Mouse (Mus musculus) liver, embryonic 12.5 days (tissue): ENCODE results near the gene Acsbg2. TPM values are rescaled to one million over a fixed set of nuclear protein-coding genes. Genes with fewer than 3 reads are reported as not detected.
"Not testable (repeated sequence)": the region's sequence is repeated elsewhere in the genome, so short reads cannot be mapped to it uniquely, and the experiment has no call there.

Experiments used
- ATAC-seq: fragments of 200-750 bp; cut with Nextera tagmentation; 2 replicates; pipeline ENCODE4 v1.8.0; 2017; ENCODE audit warnings: moderate number of reproducible peaks, mild to moderate bottlenecking, moderate library complexity
- H3K27ac ChIP-seq: fragments of 300-500 bp; sonication (generic); 2 replicates; pipeline ENCODE4 v1.5.1; 2016; ENCODE audit warnings: mild to moderate bottlenecking
- H3K27me3 ChIP-seq: fragments of 300-500 bp; sonication (generic); replicated peaks from 2 replicates; pipeline ENCODE4 v1.6.1; 2016; ENCODE audit warnings: mild to moderate bottlenecking, moderate library complexity
- H3K36me3 ChIP-seq: fragments of 300-500 bp; sonication (generic); 2 replicates; pipeline ENCODE4 v1.6.1; 2016; ENCODE audit warnings: mild to moderate bottlenecking, moderate library complexity
- H3K4me1 ChIP-seq: fragments of 300-500 bp; sonication (generic); 2 replicates; pipeline ENCODE4 v1.6.1; 2016
- H3K4me2 ChIP-seq: fragments of 300-500 bp; sonication (generic); 2 replicates; pipeline ENCODE4 v1.6.1; 2016; ENCODE audit warnings: mild to moderate bottlenecking, moderate library complexity
- H3K4me3 ChIP-seq: fragments of 300-500 bp; sonication (generic); 2 replicates; pipeline ENCODE4 v1.5.1; 2016; ENCODE audit warnings: mild to moderate bottlenecking, moderate library complexity
- H3K9ac ChIP-seq: fragments of 300-500 bp; sonication (generic); 2 replicates; pipeline ENCODE4 v1.6.1; 2016; ENCODE audit warnings: mild to moderate bottlenecking, moderate library complexity
- H3K9me3 ChIP-seq: fragments of 300-500 bp; sonication (generic); replicated peaks from 2 replicates; pipeline ENCODE4 v1.6.1; 2016; ENCODE audit warnings: mild to moderate bottlenecking, moderate library complexity
- WGBS: fragments of 180-500 bp; shearing (Covaris S2); methylation state at CpG from one replicate; pipeline ENCODE4 v1.1.7; 2016; ENCODE audit not compliant: insufficient replicate concordance; 5-methylcytosine and 5-hydroxymethylcytosine counted together
- polyA plus RNA-seq: library from polyadenylated mRNA; unstranded; fragments of >200 nt; fragmentation: Nextera tagmentation; extraction: Ambion mirVana; gene quantifications from 2 replicates; pipeline ENCODE4 v1.2.1, GENCODE M21; 2016

Acsbg2 gene
- polyA plus RNA-seq: not detected in 2 replicates

DNA sequence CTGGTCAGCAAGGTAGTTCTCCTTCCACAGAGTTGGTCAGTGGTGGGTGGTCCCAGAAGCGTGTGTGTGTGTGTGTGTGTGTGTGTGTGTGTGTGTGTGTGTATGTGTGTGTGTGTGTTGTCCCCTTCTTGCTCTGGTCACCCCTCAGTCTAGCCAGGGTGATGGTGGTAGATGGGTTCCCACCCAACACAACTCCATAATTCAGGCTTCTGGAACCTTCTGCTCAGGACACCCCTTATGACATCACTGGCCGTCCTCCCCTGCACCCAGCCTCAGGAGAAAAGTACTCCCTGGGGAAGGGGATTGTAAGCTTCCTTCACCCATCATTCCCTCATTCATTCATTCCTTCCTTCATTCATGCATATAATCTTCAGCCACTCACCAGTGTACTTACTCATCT is at the start of gene Acsbg2:
Gene Acsbg2 (minus strand): TSS at position 211 of the 400 bp plus-strand sequence.
- 68% methylated on average over 2 of the region's 2 CpGs for WGBS
- no peak within 1 kb of the TSS for H3K9ac ChIP-seq
- H3K4me2 ChIP-seq: no peak within 1 kb of the TSS
- H3K9me3 ChIP-seq: no peaks in the 10 kb centered on the region
- peaks cover 21% of the 10 kb centered on the region; the same call in 1 of the 2 replicates for H3K27me3 ChIP-seq
- no peak for ATAC-seq
- H3K4me3 ChIP-seq: no peak within 1 kb of the TSS
- no peak within 1 kb of the TSS for H3K27ac ChIP-seq
- no peaks in the 10 kb centered on the region for H3K36me3 ChIP-seq
- peaks cover 9% of the 10 kb centered on the region for H3K4me1 ChIP-seq

DNA sequence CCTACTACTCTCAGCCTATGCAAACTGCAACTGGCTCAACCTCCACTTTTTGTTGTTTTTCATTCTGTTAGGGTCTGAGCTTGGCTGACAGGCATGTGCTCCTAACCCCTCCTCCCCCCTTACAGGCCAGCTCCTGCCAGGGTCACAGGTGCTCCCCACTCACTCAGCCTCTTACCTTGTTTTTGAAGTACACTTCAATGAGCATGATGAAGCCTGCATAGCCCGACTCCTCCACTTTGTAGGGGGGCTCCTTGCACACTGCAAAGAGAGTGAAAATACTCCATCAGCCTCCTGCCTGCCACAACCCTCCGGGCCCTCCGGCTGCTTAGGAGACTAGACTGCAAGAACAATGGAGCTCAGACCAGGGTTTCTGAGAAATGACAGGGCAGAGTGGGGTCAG is 45.5 kb upstream of the Acsbg2 start:
- Histone ChIP-seq H3K9me3 (no peaks in the 10 kb centered on the region), H3K27ac (no peak overlapping the region), H3K36me3 (peaks cover 92% of the 10 kb centered on the region), H3K4me2 (no peak overlapping the region), H3K4me1 (no peaks in the 10 kb centered on the region), H3K9ac (no peak overlapping the region), H3K27me3 (no peaks in the 10 kb centered on the region), H3K4me3 (no peak overlapping the region)
- 82% methylated on average over 3 of the region's 3 CpGs for WGBS
- no peak for ATAC-seq

DNA sequence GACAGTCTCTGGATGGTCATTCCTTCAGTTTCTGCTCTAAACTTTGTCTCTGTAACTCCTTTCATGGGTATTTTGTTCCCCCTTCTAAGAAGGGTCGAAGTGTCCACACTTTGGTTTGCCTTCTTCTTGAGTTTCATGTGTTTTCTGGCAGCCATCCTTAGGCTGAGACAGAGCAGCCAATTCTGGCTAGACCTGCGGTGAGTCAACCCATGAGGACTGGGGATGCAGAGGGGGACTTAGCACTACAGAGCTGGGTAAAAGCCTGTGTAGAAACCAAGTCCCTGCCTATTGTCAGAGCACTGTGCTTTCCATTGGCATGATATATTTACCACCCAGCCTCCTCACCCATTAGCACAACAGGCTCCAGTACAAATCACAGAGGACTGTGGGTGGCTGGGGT is 42.9 kb upstream of the Acsbg2 start:
- WGBS: 87% methylated on average over 2 of the region's 2 CpGs
- ATAC-seq: no peak
- Histone ChIP-seq H3K4me3 (no peak overlapping the region), H3K4me2 (no peak overlapping the region), H3K4me1 (peaks cover 14% of the 10 kb centered on the region), H3K27ac (no peak overlapping the region), H3K9me3 (no peaks in the 10 kb centered on the region), H3K36me3 (peaks cover 88% of the 10 kb centered on the region), H3K9ac (no peak overlapping the region), H3K27me3 (no peaks in the 10 kb centered on the region)

DNA sequence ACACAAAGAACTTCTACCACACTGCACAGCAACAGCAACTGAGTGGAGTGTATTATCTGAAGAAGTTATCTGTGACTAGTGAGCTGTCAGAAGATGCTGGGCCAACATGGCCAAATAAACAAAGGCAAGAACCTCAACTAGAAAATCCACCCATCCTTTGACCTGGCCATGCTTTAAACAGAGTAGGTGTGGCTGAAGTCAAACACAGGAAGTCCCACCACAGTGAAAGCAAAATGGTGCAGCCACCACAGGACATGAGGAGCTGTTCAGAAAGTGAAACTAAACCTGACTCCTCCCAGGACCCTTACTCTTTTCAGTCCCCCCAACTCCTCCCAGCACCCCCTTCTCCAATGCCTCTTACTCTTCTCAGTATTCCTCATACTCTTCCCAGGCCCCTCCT is 39.2 kb upstream of the Acsbg2 start:
- no peak overlapping the region for H3K9ac ChIP-seq
- H3K27ac ChIP-seq: no peak overlapping the region
- no peak overlapping the region for H3K4me3 ChIP-seq
- peaks cover 15% of the 10 kb centered on the region for H3K4me1 ChIP-seq
- no peaks in the 10 kb centered on the region for H3K9me3 ChIP-seq
- ATAC-seq: no peak
- H3K4me2 ChIP-seq: no peak overlapping the region
- H3K36me3 ChIP-seq: peaks cover 88% of the 10 kb centered on the region
- H3K27me3 ChIP-seq: no peaks in the 10 kb centered on the region

DNA sequence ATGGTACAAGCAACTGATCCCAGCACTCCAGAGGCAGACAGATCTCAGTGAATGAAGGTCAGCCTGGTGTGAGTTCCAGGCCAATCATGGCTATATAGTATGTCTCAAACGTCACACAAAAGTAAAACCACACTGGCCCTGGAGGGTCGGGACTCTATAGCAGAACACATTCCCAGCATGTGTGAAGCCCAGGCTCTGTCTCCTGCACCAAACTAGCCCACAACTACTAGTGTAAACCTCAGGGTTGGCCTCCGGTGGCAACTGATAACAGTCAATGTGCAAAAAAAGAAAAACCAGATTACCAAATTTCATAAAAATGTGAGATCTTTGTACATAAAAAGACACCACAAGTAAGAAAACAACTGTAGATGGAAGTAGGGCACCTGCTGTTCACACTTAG is 38.8 kb upstream of the Acsbg2 start:
- 45% methylated on average over 3 of the region's 3 CpGs for WGBS
- no peak for ATAC-seq
- H3K36me3 ChIP-seq: peaks cover 88% of the 10 kb centered on the region

DNA sequence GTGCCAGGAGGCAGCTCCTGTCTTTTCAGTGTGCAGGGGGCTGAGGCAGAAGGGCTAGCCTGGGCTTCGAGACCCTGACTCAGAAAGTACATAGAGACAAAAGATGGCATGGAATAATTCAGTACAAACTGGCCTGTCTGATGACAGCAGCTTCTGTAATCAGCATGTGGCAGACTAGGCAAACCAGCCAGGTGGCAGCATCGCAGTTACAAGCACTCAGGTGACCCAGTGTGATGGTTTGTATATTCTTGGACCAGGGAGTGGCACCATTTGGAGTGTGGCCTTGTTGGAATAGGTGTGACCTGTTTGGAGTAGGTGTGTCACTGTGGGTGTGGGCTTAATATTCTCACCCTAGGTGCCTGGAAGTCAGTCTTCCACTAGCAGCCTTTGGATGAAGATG is 35.5 kb upstream of the Acsbg2 start:
- Histone ChIP-seq H3K4me1 (peaks cover 43% of the 10 kb centered on the region), H3K36me3 (peaks cover 86% of the 10 kb centered on the region)
- not testable (repeated sequence) for H3K27me3 ChIP-seq, H3K4me3 ChIP-seq, H3K4me2 ChIP-seq, H3K9ac ChIP-seq, H3K9me3 ChIP-seq, ATAC-seq, H3K27ac ChIP-seq
- WGBS: 76% methylated on average over 2 of the region's 2 CpGs

More for the DNA sequence above, 38.8 kb upstream of the Acsbg2 start:
- H3K27me3 ChIP-seq: no peaks in the 10 kb centered on the region
- H3K4me1 ChIP-seq: peaks cover 19% of the 10 kb centered on the region
- H3K4me2 ChIP-seq: no peak overlapping the region
- no peak overlapping the region for H3K9ac ChIP-seq
- H3K9me3 ChIP-seq: no peaks in the 10 kb centered on the region
- no peak overlapping the region for H3K4me3 ChIP-seq
- H3K27ac ChIP-seq: no peak overlapping the region

DNA sequence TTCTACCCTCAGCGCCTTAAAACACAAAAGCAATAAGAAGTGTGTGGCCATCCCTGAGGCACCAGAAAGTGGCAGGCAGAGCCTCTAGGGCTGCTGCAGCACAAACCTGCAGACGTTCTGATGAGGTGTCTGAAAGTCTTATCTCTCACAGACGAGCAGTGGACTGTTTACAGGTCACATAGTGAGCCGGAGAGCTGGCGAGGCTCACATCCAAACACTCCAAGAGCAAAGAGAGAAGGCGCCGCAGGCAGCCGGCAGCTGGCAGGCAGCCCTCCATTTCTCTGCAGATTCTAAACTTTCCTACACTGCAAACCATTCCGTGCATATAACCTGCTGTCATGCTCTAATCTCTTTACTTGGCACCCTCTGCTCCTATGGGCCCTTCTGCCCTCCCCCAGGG is 33.6 kb upstream of the Acsbg2 start:
- Histone ChIP-seq H3K36me3 (peaks cover 90% of the 10 kb centered on the region), H3K9ac (no peak overlapping the region), H3K4me1 (peaks cover 30% of the 10 kb centered on the region), H3K4me2 (no peak overlapping the region), H3K9me3 (no peaks in the 10 kb centered on the region), H3K27ac (no peak overlapping the region), H3K27me3 (no peaks in the 10 kb centered on the region), H3K4me3 (no peak overlapping the region)
- ATAC-seq: no peak
- 53% methylated on average over 9 of the region's 9 CpGs for WGBS

DNA sequence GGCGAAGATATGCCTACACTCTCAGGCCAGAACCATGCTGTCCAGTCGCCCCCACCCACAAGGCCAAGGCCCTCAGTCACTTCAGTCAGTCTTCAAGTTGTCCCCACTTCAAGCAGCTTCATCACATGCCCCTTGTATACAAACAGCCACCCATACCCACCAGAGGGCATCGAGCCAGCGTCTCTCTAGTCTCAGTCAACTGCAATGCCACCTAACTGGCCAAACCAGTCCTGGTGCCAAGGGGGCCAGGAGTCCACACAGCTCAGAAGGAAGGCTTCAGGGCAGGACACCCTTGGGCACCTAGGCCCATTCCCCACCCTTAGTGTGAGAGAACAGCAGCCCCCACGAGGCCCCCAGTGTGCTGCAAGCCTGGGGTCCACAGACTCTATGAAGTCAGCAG is 32.8 kb upstream of the Acsbg2 start:
- Histone ChIP-seq H3K9me3 (no peaks in the 10 kb centered on the region), H3K4me3 (no peak overlapping the region), H3K27ac (no peak overlapping the region), H3K9ac (no peak overlapping the region), H3K27me3 (no peaks in the 10 kb centered on the region), H3K4me1 (peaks cover 29% of the 10 kb centered on the region), H3K4me2 (no peak overlapping the region), H3K36me3 (peaks cover 92% of the 10 kb centered on the region)
- no peak for ATAC-seq
- WGBS: 74% methylated on average over 5 of the region's 5 CpGs

DNA sequence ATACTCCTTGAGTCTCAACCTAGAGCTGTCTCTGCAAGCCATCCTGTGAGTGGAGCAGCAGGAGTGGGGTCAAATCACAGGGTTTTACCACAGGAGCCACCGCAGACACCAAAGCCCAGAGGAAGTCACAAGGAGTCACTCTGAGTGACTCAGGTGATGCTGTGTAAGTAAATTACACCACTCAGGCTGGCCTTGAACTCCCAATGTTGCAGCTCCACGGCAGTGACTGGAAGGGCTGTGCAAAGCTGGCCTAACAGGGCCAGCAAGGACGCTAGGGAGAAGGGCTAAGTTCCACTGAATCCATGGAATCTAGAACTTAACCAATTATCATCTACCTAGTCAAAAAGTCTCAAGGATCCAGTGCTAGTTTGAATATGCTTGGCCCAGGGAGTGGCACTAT is 31.9 kb upstream of the Acsbg2 start:
- Histone ChIP-seq H3K27me3 (no peaks in the 10 kb centered on the region), H3K36me3 (peaks cover 92% of the 10 kb centered on the region), H3K4me2 (no peak overlapping the region), H3K9ac (no peak overlapping the region), H3K27ac (no peak overlapping the region), H3K4me1 (peaks cover 29% of the 10 kb centered on the region), H3K4me3 (no peak overlapping the region), H3K9me3 (no peaks in the 10 kb centered on the region)
- no peak for ATAC-seq
- 79% methylated on average over 3 of the region's 3 CpGs for WGBS

DNA sequence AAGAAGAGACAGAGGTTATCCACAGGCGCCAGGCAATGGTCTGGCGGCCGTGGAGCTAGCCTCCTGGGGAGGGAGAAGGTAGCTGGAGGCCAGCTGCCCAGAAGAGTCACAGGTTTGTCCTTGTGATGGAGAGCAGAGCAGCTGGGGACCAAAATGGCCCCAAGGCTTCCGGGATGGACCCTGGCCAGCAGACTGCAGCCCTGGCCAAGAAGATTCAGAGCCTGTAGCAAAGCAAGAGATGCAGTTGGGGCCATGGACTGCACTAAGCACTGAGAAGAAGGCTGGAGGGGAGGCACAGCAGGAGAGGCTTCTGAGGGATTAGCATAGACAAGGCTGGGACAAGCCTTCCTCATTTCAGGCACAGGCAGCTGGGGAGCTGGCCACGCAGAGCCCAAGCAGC is 28.5 kb upstream of the Acsbg2 start:
- Histone ChIP-seq H3K9ac (no peak overlapping the region), H3K4me2 (no peak overlapping the region), H3K27me3 (no peaks in the 10 kb centered on the region), H3K27ac (no peak overlapping the region), H3K36me3 (peaks cover 93% of the 10 kb centered on the region), H3K9me3 (no peaks in the 10 kb centered on the region), H3K4me3 (no peak overlapping the region), H3K4me1 (peaks cover 20% of the 10 kb centered on the region)
- WGBS: 81% methylated on average over 5 of the region's 5 CpGs
- ATAC-seq: no peak

DNA sequence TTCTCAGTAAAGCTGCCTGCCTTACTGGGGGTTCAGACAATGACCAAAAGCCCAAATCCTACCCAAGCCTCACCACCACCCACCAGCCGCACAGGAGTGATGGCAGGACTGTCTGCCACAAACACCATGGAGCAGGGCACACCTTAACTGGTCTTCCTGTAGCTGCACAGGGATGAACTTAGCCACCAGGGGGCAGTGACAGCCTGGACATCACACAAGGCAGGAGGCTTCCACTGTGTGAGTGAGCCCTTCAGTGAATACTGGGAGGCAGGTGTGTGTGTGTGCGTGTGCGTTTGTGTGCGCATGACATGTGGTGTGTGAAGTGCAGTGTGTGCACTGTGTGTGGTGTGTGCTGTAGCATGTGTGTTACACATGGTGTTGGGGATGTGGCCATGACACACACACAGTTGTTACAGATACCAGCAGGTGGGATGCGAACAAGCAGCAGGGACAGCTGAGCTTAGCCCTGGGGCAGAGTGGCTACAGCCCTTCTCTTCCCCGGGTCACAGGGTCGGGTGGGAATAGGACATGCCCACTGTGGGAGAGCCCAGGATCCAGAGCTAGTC is 23.5 kb upstream of the Acsbg2 start:
- Histone ChIP-seq H3K27ac (no peak overlapping the region), H3K9me3 (no peaks in the 10 kb centered on the region), H3K4me2 (no peak overlapping the region), H3K9ac (no peak overlapping the region), H3K27me3 (no peaks in the 10 kb centered on the region), H3K36me3 (peaks cover 100% of the 10 kb centered on the region), H3K4me3 (no peak overlapping the region), H3K4me1 (no peaks in the 10 kb centered on the region)
- WGBS: 80% methylated on average over 7 of the region's 7 CpGs
- peak; percentile 72 for ATAC-seq

DNA sequence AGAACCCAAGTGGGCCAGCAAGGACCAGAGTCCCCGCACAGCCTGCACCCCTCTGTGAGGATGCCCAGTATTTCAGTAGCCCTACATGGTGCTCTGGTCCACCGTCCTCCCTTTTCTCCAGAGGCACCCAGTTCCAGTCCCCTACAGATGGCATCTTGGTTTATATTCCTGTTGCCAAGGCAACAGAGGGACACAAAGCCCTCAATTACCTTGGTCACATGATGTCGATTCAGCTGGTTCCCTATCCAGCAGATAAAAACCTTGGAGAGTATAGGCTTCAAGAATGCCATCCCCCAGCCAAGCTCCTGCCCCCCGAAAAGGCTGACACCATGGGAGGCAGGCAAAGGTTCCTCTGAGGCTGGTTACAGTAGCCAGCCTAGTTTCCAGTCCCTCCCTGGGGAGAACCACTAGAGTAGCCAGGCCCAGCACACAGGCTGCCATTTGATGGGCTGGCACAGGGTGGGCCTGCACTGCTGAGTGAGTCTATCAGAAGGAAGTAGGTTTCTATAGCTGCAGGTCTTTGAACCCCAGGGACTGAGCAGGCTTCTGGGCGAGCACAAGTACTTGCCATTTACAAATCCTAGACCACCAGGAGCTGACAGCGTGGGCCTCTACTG is 22.4 kb upstream of the Acsbg2 start:
- Histone ChIP-seq H3K4me3 (no peak overlapping the region), H3K4me1 (no peaks in the 10 kb centered on the region), H3K27ac (no peak overlapping the region), H3K9ac (no peak overlapping the region), H3K4me2 (no peak overlapping the region), H3K9me3 (no peaks in the 10 kb centered on the region), H3K27me3 (no peaks in the 10 kb centered on the region), H3K36me3 (peaks cover 100% of the 10 kb centered on the region)
- 76% methylated on average over 6 of the region's 6 CpGs for WGBS
- ATAC-seq: no peak

DNA sequence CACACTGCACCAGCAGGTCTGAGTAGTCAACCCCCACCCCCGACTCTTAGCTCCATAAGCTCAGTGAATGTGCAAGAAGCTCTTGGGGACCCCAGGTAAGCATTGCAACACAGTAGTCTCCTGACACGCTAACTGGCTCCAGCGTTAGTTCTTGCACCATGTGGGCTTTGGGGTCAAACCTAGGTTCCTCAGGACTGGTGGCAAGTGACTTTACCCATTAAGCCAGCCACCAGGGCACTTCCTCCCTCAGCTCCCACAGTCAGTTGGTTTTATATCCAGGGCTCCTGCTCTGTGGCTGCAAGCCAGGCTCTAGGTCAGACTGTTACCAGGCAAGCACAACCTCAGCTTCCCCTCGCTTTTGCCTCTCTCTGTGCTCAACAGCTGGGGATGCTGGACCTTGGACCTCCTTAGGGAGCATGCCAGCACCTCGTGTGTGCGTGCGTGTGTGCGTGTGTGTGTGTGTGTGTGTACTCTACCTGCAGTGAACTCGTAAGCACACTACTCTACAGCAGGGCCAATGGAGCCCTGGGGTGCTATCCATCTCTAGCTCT is 21.2 kb upstream of the Acsbg2 start:
- peaks cover 92% of the 10 kb centered on the region for H3K36me3 ChIP-seq
- H3K4me3 ChIP-seq: no peak overlapping the region
- no peak overlapping the region for H3K27ac ChIP-seq
- H3K27me3 ChIP-seq: no peaks in the 10 kb centered on the region
- H3K9ac ChIP-seq: no peak overlapping the region
- H3K9me3 ChIP-seq: no peaks in the 10 kb centered on the region
- 78% methylated on average over 9 of the region's 9 CpGs for WGBS
- H3K4me1 ChIP-seq: no peaks in the 10 kb centered on the region
- H3K4me2 ChIP-seq: no peak overlapping the region
- ATAC-seq: no peak
